In the genomic region with DNA sequence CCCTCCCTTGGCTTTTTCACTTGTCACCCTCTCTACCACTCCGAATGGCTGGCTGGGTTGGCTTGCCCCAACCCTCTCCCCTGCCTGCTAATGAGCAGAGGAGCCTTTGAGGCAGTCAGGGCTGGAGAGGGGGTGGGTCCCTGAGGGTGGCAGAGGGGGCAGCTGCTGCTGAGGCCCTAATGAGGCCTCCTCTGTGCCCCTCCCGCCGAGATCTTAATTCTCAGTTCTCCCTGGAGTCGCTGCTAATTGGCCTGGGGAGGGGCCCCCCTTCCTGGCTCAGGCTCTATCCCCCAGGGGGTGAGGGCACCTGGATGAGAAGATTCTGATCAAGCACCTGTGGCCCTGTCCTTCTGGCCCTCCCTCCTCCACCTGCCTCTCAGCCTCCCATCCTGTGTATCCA, we compare ENCODE assay signal across 9 mouse cellular contexts. TPM values are rescaled to one million over a fixed set of nuclear protein-coding genes. Genes with fewer than 3 reads are reported as not detected.
DNase-seq lines count a peak whose midpoint lies in the region; ATAC-seq and TF ChIP-seq lines count a peak whose summit lies in the region.
"Had no signal": no experiment of that assay in that cellular context is flagged by ENCODE, and none has a peak within 500 bp of the region (broad histone marks: within the 10 kb centered on the region; RNA-seq: fewer than 3 reads in every experiment).

No protein-coding gene starts in this region.

- H3K9ac ChIP-seq in intestine, embryonic 14.5 days (ENCODE audit: low read length) = no peak overlapping the region
- no peak overlapping the region for H3K9ac ChIP-seq in intestine, postnatal 0 days (ENCODE audit: low read depth, low read length)
- H3K9ac ChIP-seq in embryonic facial prominence, embryonic 12.5 days = peak overlapping the region; percentile 47
- peak overlapping the region; percentile 35; the same call in 1 of the 2 replicates for H3K9ac ChIP-seq in hindbrain, embryonic 13.5 days
- no peak overlapping the region for H3K9ac ChIP-seq in midbrain, postnatal 0 days (replicated peaks; ENCODE audit: low read length, poor library complexity, severe bottlenecking)

- intact Hi-C loops in left cerebral cortex, postnatal 10 days (cut with DNase I) = loop anchor here (5.0 kb wide), 1 partner anchor 147 kb away; no protein-coding TSS in a partner anchor

- H3K9me3 ChIP-seq in intestine, embryonic 14.5 days (ENCODE audit: control insufficient read depth, low read length) = no peaks in the 10 kb centered on the region
- H3K9me3 ChIP-seq in intestine, postnatal 0 days (ENCODE audit: control insufficient read depth) = no peaks in the 10 kb centered on the region
- no peaks in the 10 kb centered on the region for H3K9me3 ChIP-seq in embryonic facial prominence, embryonic 12.5 days
- H3K9me3 ChIP-seq in hindbrain, embryonic 13.5 days = no peaks in the 10 kb centered on the region
- no peaks in the 10 kb centered on the region for H3K9me3 ChIP-seq in midbrain, postnatal 0 days (ENCODE audit: low read length)
- H3K9me3 ChIP-seq: G1E had no signal

- no peak for TF ChIP-seq CTCF in intestine, postnatal 0 days (IDR thresholded peaks at IDR 0.05; ENCODE audit: low read depth)
- no peak for TF ChIP-seq CTCF in midbrain, postnatal 0 days (IDR thresholded peaks at IDR 0.05)

- H3K4me3 ChIP-seq in intestine, embryonic 14.5 days (ENCODE audit: low read depth, low read length) = no peak overlapping the region
- H3K4me3 ChIP-seq in intestine, postnatal 0 days (ENCODE audit: low read depth, low read length) = no peak overlapping the region
- H3K4me3 ChIP-seq in embryonic facial prominence, embryonic 12.5 days = peak overlapping the region; percentile 24; the same call in 1 of the 2 replicates
- H3K4me3 ChIP-seq in hindbrain, embryonic 13.5 days = no peak overlapping the region
- 0 out of 2 replicates have a peak overlapping the region, but pooled peaks have one; percentile 18 for H3K4me3 ChIP-seq in midbrain, postnatal 0 days (ENCODE audit: low read depth, low read length)

- H3K27ac ChIP-seq in intestine, embryonic 14.5 days (ENCODE audit: low read depth) = no peak overlapping the region
- H3K27ac ChIP-seq in intestine, postnatal 0 days (ENCODE audit: low read depth, low read length) = no peak overlapping the region
- H3K27ac ChIP-seq in embryonic facial prominence, embryonic 12.5 days = 0 out of 2 replicates have a peak overlapping the region, but pooled peaks have one; percentile 46
- H3K27ac ChIP-seq in hindbrain, embryonic 13.5 days = no peak overlapping the region
- 0 out of 2 replicates have a peak overlapping the region, but pooled peaks have one; percentile 9 for H3K27ac ChIP-seq in midbrain, postnatal 0 days (ENCODE audit: low read depth, low read length)

- peak overlapping the region; percentile 51; the same call in 1 of the 2 replicates for H3K4me2 ChIP-seq in intestine, embryonic 14.5 days (ENCODE audit: low read length)
- no peak overlapping the region for H3K4me2 ChIP-seq in intestine, postnatal 0 days (replicated peaks; ENCODE audit: low read depth)
- peak overlapping the region; percentile 57 for H3K4me2 ChIP-seq in embryonic facial prominence, embryonic 12.5 days (replicated peaks)
- peak overlapping the region; percentile 53 for H3K4me2 ChIP-seq in hindbrain, embryonic 13.5 days
- peak overlapping the region; percentile 45 for H3K4me2 ChIP-seq in midbrain, postnatal 0 days (ENCODE audit: low read depth, low read length, poor library complexity, severe bottlenecking)

- peaks cover 7% of the 10 kb centered on the region; the same call in 1 of the 2 replicates for H3K27me3 ChIP-seq in intestine, embryonic 14.5 days (replicated peaks; ENCODE audit: control insufficient read depth, insufficient read depth, low read length)
- peaks cover 41% of the 10 kb centered on the region for H3K27me3 ChIP-seq in intestine, postnatal 0 days (replicated peaks; ENCODE audit: control insufficient read depth, insufficient read depth, low read length)
- H3K27me3 ChIP-seq in embryonic facial prominence, embryonic 12.5 days = peaks cover 10% of the 10 kb centered on the region; the same call in 1 of the 2 replicates
- peaks cover 45% of the 10 kb centered on the region for H3K27me3 ChIP-seq in hindbrain, embryonic 13.5 days
- 0 out of 2 replicates have a peak, but pooled peaks cover 4% of the 10 kb centered on the region for H3K27me3 ChIP-seq in midbrain, postnatal 0 days (ENCODE audit: insufficient read depth, low read length)

- peaks cover 24% of the 10 kb centered on the region for H3K4me1 ChIP-seq in intestine, embryonic 14.5 days (replicated peaks; ENCODE audit: control insufficient read depth, insufficient read depth, low read length)
- 0 out of 2 replicates have a peak, but pooled peaks cover 5% of the 10 kb centered on the region for H3K4me1 ChIP-seq in intestine, postnatal 0 days (replicated peaks; ENCODE audit: control insufficient read depth, insufficient read depth, low read length)
- H3K4me1 ChIP-seq in embryonic facial prominence, embryonic 12.5 days = peaks cover 52% of the 10 kb centered on the region
- H3K4me1 ChIP-seq in hindbrain, embryonic 13.5 days (replicated peaks) = peaks cover 36% of the 10 kb centered on the region
- no peaks in the 10 kb centered on the region for H3K4me1 ChIP-seq in midbrain, postnatal 0 days (ENCODE audit: insufficient read depth, low read length)

- WGBS in intestine, embryonic 14.5 days = 8% methylated on average over 4 of the region's 4 CpGs
- WGBS in intestine, postnatal 0 days = 12% methylated on average over 4 of the region's 4 CpGs
- 7% methylated on average over 4 of the region's 4 CpGs for WGBS in embryonic facial prominence, embryonic 12.5 days
- 0% methylated on average over 4 of the region's 4 CpGs for WGBS in hindbrain, embryonic 13.5 days
- 3% methylated on average over 4 of the region's 4 CpGs for WGBS in midbrain, postnatal 0 days

- no peaks in the 10 kb centered on the region for H3K36me3 ChIP-seq in intestine, embryonic 14.5 days (ENCODE audit: control insufficient read depth, insufficient read depth, low read length)
- no peaks in the 10 kb centered on the region for H3K36me3 ChIP-seq in intestine, postnatal 0 days (ENCODE audit: control insufficient read depth, insufficient read depth)
- H3K36me3 ChIP-seq in embryonic facial prominence, embryonic 12.5 days = no peaks in the 10 kb centered on the region
- H3K36me3 ChIP-seq in hindbrain, embryonic 13.5 days = no peaks in the 10 kb centered on the region
- no peaks in the 10 kb centered on the region for H3K36me3 ChIP-seq in midbrain, postnatal 0 days (ENCODE audit: insufficient read depth, low read length)
- H3K36me3 ChIP-seq: G1E had no signal

- no peak for ATAC-seq in intestine, embryonic 14.5 days (replicated peaks; ENCODE audit: low FRiP score, low TSS enrichment, low read depth)
- no peak for ATAC-seq in intestine, postnatal 0 days
- ATAC-seq in embryonic facial prominence, embryonic 12.5 days (ENCODE audit: insufficient number of reproducible peaks, insufficient read depth, low FRiP score, low TSS enrichment) = no peak
- ATAC-seq in hindbrain, embryonic 13.5 days (ENCODE audit: low FRiP score) = no peak
- ATAC-seq in midbrain, postnatal 0 days (ENCODE audit: low FRiP score) = peak; percentile 14; the same call in 1 of the 2 replicates
- no peak for ATAC-seq in inflammation-experienced regulatory T-cells, adult 6 months

- DNase-seq in intestine, embryonic 14.5 days (ENCODE audit: low spot score) = no peak
- no peak for DNase-seq in midbrain, postnatal 0 days (ENCODE audit: low spot score)
- no peak for DNase-seq in left cerebral cortex, postnatal 10 days (ENCODE audit: extremely low spot score in 1 of 2, low spot score in 2 of 2)
- no peak for DNase-seq in right cerebral cortex, adult 18-20 months

RNA-seq across cellular contexts. Expression of a gene that starts 2.7 kb away (rescaled TPM):
- 12.5 and 13.9 TPM in 2 replicates for polyA plus RNA-seq in intestine, embryonic 14.5 days (2014; fragmentation: Nextera tagmentation; extraction: Ambion mirVana)
- polyA plus RNA-seq in intestine, postnatal 0 days (2015; fragmentation: Nextera tagmentation; extraction: Ambion mirVana) = 4.7 and 5.3 TPM in 2 replicates
- 21.5 and 22.7 TPM in 2 replicates for polyA plus RNA-seq in embryonic facial prominence, embryonic 12.5 days (2016; fragmentation: Nextera tagmentation; extraction: Ambion mirVana)
- 6.1 and 8.2 TPM in 2 replicates for polyA plus RNA-seq in hindbrain, embryonic 13.5 days (2015; fragmentation: Nextera tagmentation; extraction: Ambion mirVana)
- total RNA-seq in midbrain, postnatal 0 days (2014; rRNA removed) = 1.9 and 5.2 TPM in 2 replicates
- polyA plus RNA-seq in midbrain, postnatal 0 days (2015; fragmentation: Nextera tagmentation; extraction: Ambion mirVana) = 12.3 and 15.9 TPM in 2 replicates
- total RNA-seq in left cerebral cortex, postnatal 10 days (2021) = under 1 TPM; 0.73 to 0.81 TPM
- polyA plus RNA-seq in inflammation-experienced regulatory T-cells, adult 6 months (2017; shearing (Covaris generic)) = not detected
- total RNA-seq: G1E had no signal
- polyA plus RNA-seq: G1E had no signal

RNA-seq across cellular contexts. Expression of a gene that starts 12.0 kb away (rescaled TPM):
- polyA plus RNA-seq in intestine, embryonic 14.5 days (2014; fragmentation: Nextera tagmentation; extraction: Ambion mirVana) = 2.2 and 2.3 TPM in 2 replicates
- 1.7 and 1.8 TPM in 2 replicates for polyA plus RNA-seq in intestine, postnatal 0 days (2015; fragmentation: Nextera tagmentation; extraction: Ambion mirVana)
- 1.7 and 2.2 TPM in 2 replicates for polyA plus RNA-seq in embryonic facial prominence, embryonic 12.5 days (2016; fragmentation: Nextera tagmentation; extraction: Ambion mirVana)
- polyA plus RNA-seq in hindbrain, embryonic 13.5 days (2015; fragmentation: Nextera tagmentation; extraction: Ambion mirVana) = 0.78 and 0.83 TPM in 2 replicates
- total RNA-seq in midbrain, postnatal 0 days (2014; rRNA removed) = 0.11 and 0.14 TPM in 2 replicates
- 0.11 TPM in 1 of 2 replicates, not detected in the other for polyA plus RNA-seq in midbrain, postnatal 0 days (2015; fragmentation: Nextera tagmentation; extraction: Ambion mirVana)
- under 1 TPM in 1 of 2 experiments, not detected in 1; 0.17 TPM for total RNA-seq in left cerebral cortex, postnatal 10 days (2021)
- polyA plus RNA-seq in inflammation-experienced regulatory T-cells, adult 6 months (2017; shearing (Covaris generic)) = 1 to 10 TPM; 4.3 to 8.2 (median 7.1) TPM

RNA-seq across cellular contexts. Expression of a gene that starts 19.2 kb away (rescaled TPM):
- 5.3 and 5.5 TPM in 2 replicates for polyA plus RNA-seq in intestine, embryonic 14.5 days (2014; fragmentation: Nextera tagmentation; extraction: Ambion mirVana)
- polyA plus RNA-seq in intestine, postnatal 0 days (2015; fragmentation: Nextera tagmentation; extraction: Ambion mirVana) = 3.4 and 3.7 TPM in 2 replicates
- polyA plus RNA-seq in embryonic facial prominence, embryonic 12.5 days (2016; fragmentation: Nextera tagmentation; extraction: Ambion mirVana) = 13.4 and 14.6 TPM in 2 replicates
- 2.8 and 2.9 TPM in 2 replicates for polyA plus RNA-seq in hindbrain, embryonic 13.5 days (2015; fragmentation: Nextera tagmentation; extraction: Ambion mirVana)
- total RNA-seq in midbrain, postnatal 0 days (2014; rRNA removed) = 86.0 and 107 TPM in 2 replicates
- 7.5 and 7.7 TPM in 2 replicates for polyA plus RNA-seq in midbrain, postnatal 0 days (2015; fragmentation: Nextera tagmentation; extraction: Ambion mirVana)
- 100 to 1,000 TPM; 103 TPM for total RNA-seq in left cerebral cortex, postnatal 10 days (2021)
- not detected for polyA plus RNA-seq in inflammation-experienced regulatory T-cells, adult 6 months (2017; shearing (Covaris generic))

RNA-seq across cellular contexts. Expression of a gene that starts 29.6 kb away (rescaled TPM):
- polyA plus RNA-seq in intestine, embryonic 14.5 days (2014; fragmentation: Nextera tagmentation; extraction: Ambion mirVana) = 184 and 190 TPM in 2 replicates
- 236 and 241 TPM in 2 replicates for polyA plus RNA-seq in intestine, postnatal 0 days (2015; fragmentation: Nextera tagmentation; extraction: Ambion mirVana)
- polyA plus RNA-seq in embryonic facial prominence, embryonic 12.5 days (2016; fragmentation: Nextera tagmentation; extraction: Ambion mirVana) = 123 and 134 TPM in 2 replicates
- polyA plus RNA-seq in hindbrain, embryonic 13.5 days (2015; fragmentation: Nextera tagmentation; extraction: Ambion mirVana) = 307 and 317 TPM in 2 replicates
- total RNA-seq in midbrain, postnatal 0 days (2014; rRNA removed) = 1,835 and 1,985 TPM in 2 replicates
- polyA plus RNA-seq in midbrain, postnatal 0 days (2015; fragmentation: Nextera tagmentation; extraction: Ambion mirVana) = 467 and 471 TPM in 2 replicates
- 1,000 to 10,000 TPM; 2,071 to 2,081 TPM for total RNA-seq in left cerebral cortex, postnatal 10 days (2021)
- 100 to 1,000 TPM in 2 of 3 experiments, 10 to 100 TPM in 1; 51.8 to 255 (median 105) TPM for polyA plus RNA-seq in inflammation-experienced regulatory T-cells, adult 6 months (2017; shearing (Covaris generic))

RNA-seq across cellular contexts. Expression of a gene that starts 50.2 kb away (rescaled TPM):
- polyA plus RNA-seq in intestine, embryonic 14.5 days (2014; fragmentation: Nextera tagmentation; extraction: Ambion mirVana) = 4.1 and 5.3 TPM in 2 replicates
- 3.3 and 3.6 TPM in 2 replicates for polyA plus RNA-seq in intestine, postnatal 0 days (2015; fragmentation: Nextera tagmentation; extraction: Ambion mirVana)
- polyA plus RNA-seq in embryonic facial prominence, embryonic 12.5 days (2016; fragmentation: Nextera tagmentation; extraction: Ambion mirVana) = 15.9 and 16.6 TPM in 2 replicates
- 110 and 117 TPM in 2 replicates for polyA plus RNA-seq in hindbrain, embryonic 13.5 days (2015; fragmentation: Nextera tagmentation; extraction: Ambion mirVana)
- total RNA-seq in midbrain, postnatal 0 days (2014; rRNA removed) = 155 and 174 TPM in 2 replicates
- 180 and 187 TPM in 2 replicates for polyA plus RNA-seq in midbrain, postnatal 0 days (2015; fragmentation: Nextera tagmentation; extraction: Ambion mirVana)
- total RNA-seq in left cerebral cortex, postnatal 10 days (2021) = 100 to 1,000 TPM; 210 to 223 TPM
- polyA plus RNA-seq in inflammation-experienced regulatory T-cells, adult 6 months (2017; shearing (Covaris generic)) = not detected
- polyA plus RNA-seq: G1E had no signal

Comparison
In these comparisons a context has a peak if more than half of its experiments do, and no peak if none do; other contexts are left out.
1. H3K27ac ChIP-seq: peak in embryonic facial prominence, embryonic 12.5 days (single experiment) and midbrain, postnatal 0 days (single experiment); none in intestine, embryonic 14.5 days (single experiment), intestine, postnatal 0 days (single experiment) and hindbrain, embryonic 13.5 days (single experiment).
2. H3K4me3 ChIP-seq: peak in embryonic facial prominence, embryonic 12.5 days (single experiment) and midbrain, postnatal 0 days (single experiment); none in intestine, embryonic 14.5 days (single experiment), intestine, postnatal 0 days (single experiment) and hindbrain, embryonic 13.5 days (single experiment).
3. H3K9ac ChIP-seq: peak in embryonic facial prominence, embryonic 12.5 days (single experiment) and hindbrain, embryonic 13.5 days (single experiment); none in intestine, embryonic 14.5 days (single experiment), intestine, postnatal 0 days (single experiment) and midbrain, postnatal 0 days (single experiment).